Mouse (Mus musculus): ENCODE data around the gene Plppr4. TPM values are rescaled to one million over a fixed set of nuclear protein-coding genes. Genes with fewer than 3 reads are reported as not detected.

The Plppr4 gene
- polyA plus RNA-seq, 1 experiment from 2014 or later = 0.51 TPM

DNA sequence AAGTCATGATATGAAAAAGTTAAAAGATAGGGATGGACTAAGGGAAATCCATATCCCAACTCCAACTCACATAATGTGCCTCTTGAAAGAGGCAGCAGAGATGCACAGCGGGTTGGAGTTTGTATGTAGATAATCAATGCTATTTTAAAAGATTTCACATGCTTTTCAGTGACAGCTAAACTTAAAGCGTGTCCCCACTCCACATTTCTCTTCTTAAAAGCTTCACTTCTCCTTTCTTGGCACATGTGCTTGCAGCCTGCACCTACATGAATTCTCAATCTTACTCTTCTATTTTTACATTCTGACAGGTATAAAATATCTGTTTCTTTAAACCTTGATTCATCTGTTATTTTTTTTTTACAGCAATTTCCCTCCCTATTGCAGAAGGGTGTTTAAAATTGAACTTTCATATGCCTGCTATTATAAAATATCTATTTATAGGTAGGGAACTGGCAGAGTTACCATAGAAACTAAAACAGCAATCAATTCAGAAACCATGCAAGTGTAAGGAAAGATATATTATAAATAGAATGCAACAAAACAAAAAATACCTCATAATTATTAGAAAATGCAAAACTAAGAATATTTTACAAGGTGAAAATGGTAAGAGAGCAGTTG lies 66.3 kb downstream of the Plppr4 start:
- Histone ChIP-seq H3K36me3 (ENCODE audit: control insufficient read depth, insufficient read depth, low read length) (no peaks in the 10 kb centered on the region), H3K9me3 (ENCODE audit: control insufficient read depth, low read length) (no peaks in the 10 kb centered on the region), H3K9ac (ENCODE audit: low read length) (no peak overlapping the region), H3K4me3 (ENCODE audit: control insufficient read depth in 1 of 2, insufficient read depth in 1 of 2, low read depth in 1 of 2, low read length in 2 of 2) (no peak overlapping the region), H3K4me1 (ENCODE audit: control insufficient read depth in 2 of 2, insufficient read depth in 2 of 2, low read length in 2 of 2) (no peaks in the 10 kb centered on the region), H3K27me3 (ENCODE audit: control insufficient read depth, insufficient read depth, low read length) (no peaks in the 10 kb centered on the region), H3K4me2 (ENCODE audit: low read length) (no peak overlapping the region), H3K27ac (replicated peaks in 1 of 2; ENCODE audit: control insufficient read depth in 1 of 2, insufficient read depth in 1 of 2, low read depth in 2 of 2, low read length in 2 of 2) (no peak overlapping the region)
- WGBS = 71% methylated on average over 2 of the region's 2 CpGs
- no peak for ATAC-seq (ENCODE audit: insufficient number of reproducible peaks, insufficient read depth, low FRiP score, low read depth)

Small RNA genes lying within 50 kb of the gene (microRNA-seq; reads per million reads assigned to microRNA genes)
- gene Gm22408 = not detected

Other genes starting within 250 kb of the Plppr4 start
- 4.6 and 6.0 TPM in 2 replicates for gene Plppr5, start 214.0 kb upstream of the Plppr4 start, polyA plus RNA-seq (2014; fragmentation: Nextera tagmentation; extraction: Ambion mirVana)